Mouse (Mus musculus) kidney, adult 11 months (tissue): ENCODE results near the gene Tet3.

ENCODE experiments used
- DNase-seq: peaks from one replicate; pipeline ENCODE4 v3.0.0; 2022

Gene Tet3

GRCm38 (mm10) chr6:83478217-83478616 is 19.3 kb upstream of the Tet3 start:
- no peak for DNase-seq

- no peak for DNase-seq
Measured at GRCm38 (mm10) chr6:83475431-83475830, 16.5 kb upstream of the Tet3 start.

GRCm38 (mm10) chr6:83473240-83473639 is 14.4 kb upstream of the Tet3 start:
- peak; percentile 68 for DNase-seq

GRCm38 (mm10) chr6:83471739-83472138 is 12.9 kb upstream of the Tet3 start:
- DNase-seq: peak; percentile 34

- no peak for DNase-seq
Measured at GRCm38 (mm10) chr6:83464011-83464410, 5.1 kb upstream of the Tet3 start.

GRCm38 (mm10) chr6:83456984-83457810 is 1.7 kb downstream of the Tet3 start:
- peak; percentile 90 for DNase-seq

GRCm38 (mm10) chr6:83456131-83456983 is 2.5 kb downstream of the Tet3 start:
- DNase-seq: peak; percentile 81

GRCm38 (mm10) chr6:83455328-83456130 is 3.4 kb downstream of the Tet3 start:
- DNase-seq: no peak

GRCm38 (mm10) chr6:83453706-83454105 is 5.2 kb downstream of the Tet3 start:
- no peak for DNase-seq

- no peak for DNase-seq
Measured at GRCm38 (mm10) chr6:83450451-83451303, 8.2 kb downstream of the Tet3 start.

GRCm38 (mm10) chr6:83449440-83449839 is 9.4 kb downstream of the Tet3 start:
- no peak for DNase-seq

GRCm38 (mm10) chr6:83448911-83449310 is 10.0 kb downstream of the Tet3 start:
- DNase-seq: no peak

GRCm38 (mm10) chr6:83447031-83447430 is 11.9 kb downstream of the Tet3 start:
- no peak for DNase-seq

GRCm38 (mm10) chr6:83445796-83446195 is 13.1 kb downstream of the Tet3 start:
- DNase-seq: peak; percentile 59

- DNase-seq: peak; percentile 96
Measured at GRCm38 (mm10) chr6:83443441-83444340, 15.2 kb downstream of the Tet3 start.

GRCm38 (mm10) chr6:83442639-83443038 is 16.2 kb downstream of the Tet3 start:
- DNase-seq: no peak

- DNase-seq: peak; percentile 91
Measured at GRCm38 (mm10) chr6:83441259-83442061, 17.4 kb downstream of the Tet3 start.

GRCm38 (mm10) chr6:83440510-83441258 is 18.2 kb downstream of the Tet3 start:
- DNase-seq: no peak

GRCm38 (mm10) chr6:83440197-83440509 is 18.7 kb downstream of the Tet3 start:
- DNase-seq: no peak
